Mouse (Mus musculus): ENCODE data around the gene Klrk1. TPM values are rescaled to one million over a fixed set of nuclear protein-coding genes. Genes with fewer than 3 reads are reported as not detected.

Klrk1 gene
- polyA plus RNA-seq, 1 experiment from 2014 or later: 0.22 TPM

Other genes starting within 250 kb of the Klrk1 start
- gene Clec12b, start 238.0 kb downstream of the Klrk1 start, polyA plus RNA-seq (2016; fragmentation: Nextera tagmentation; extraction: Ambion mirVana): not detected in 2 replicates
- 12.0 and 20.7 TPM in 2 replicates for gene Clec1b, start 226.6 kb downstream of the Klrk1 start, polyA plus RNA-seq (2016; fragmentation: Nextera tagmentation; extraction: Ambion mirVana)
- 0.11 and 0.21 TPM in 2 replicates for gene Clec9a, start 215.0 kb downstream of the Klrk1 start, polyA plus RNA-seq (2016; fragmentation: Nextera tagmentation; extraction: Ambion mirVana)
- gene Clec1a, start 171.9 kb downstream of the Klrk1 start, polyA plus RNA-seq (2016; fragmentation: Nextera tagmentation; extraction: Ambion mirVana): 0.42 and 0.68 TPM in 2 replicates
- 0.10 TPM in 1 of 2 replicates, not detected in the other for gene Olr1, start 116.7 kb downstream of the Klrk1 start, polyA plus RNA-seq (2016; fragmentation: Nextera tagmentation; extraction: Ambion mirVana)
- gene Tmem52b, start 111.3 kb downstream of the Klrk1 start, polyA plus RNA-seq (2016; fragmentation: Nextera tagmentation; extraction: Ambion mirVana): not detected in 2 replicates
- gene Gabarapl1, start 90.7 kb downstream of the Klrk1 start, polyA plus RNA-seq (2016; fragmentation: Nextera tagmentation; extraction: Ambion mirVana): 47.1 and 59.3 TPM in 2 replicates
- not detected in 2 replicates for gene Klre1, start 46.0 kb downstream of the Klrk1 start, polyA plus RNA-seq (2016; fragmentation: Nextera tagmentation; extraction: Ambion mirVana)
- gene Klrd1, start 32.1 kb downstream of the Klrk1 start, polyA plus RNA-seq (2016; fragmentation: Nextera tagmentation; extraction: Ambion mirVana): 0.14 TPM in 1 of 2 replicates, not detected in the other
- gene Klrc3, start 19.5 kb upstream of the Klrk1 start, polyA plus RNA-seq (2016; fragmentation: Nextera tagmentation; extraction: Ambion mirVana): not detected in 2 replicates
- not detected in 2 replicates for gene Klrc2, start 36.8 kb upstream of the Klrk1 start, polyA plus RNA-seq (2016; fragmentation: Nextera tagmentation; extraction: Ambion mirVana)
- gene Klrc1, start 55.1 kb upstream of the Klrk1 start, polyA plus RNA-seq (2016; fragmentation: Nextera tagmentation; extraction: Ambion mirVana): not detected in 2 replicates
- gene Klri1, start 93.3 kb upstream of the Klrk1 start, polyA plus RNA-seq (2016; fragmentation: Nextera tagmentation; extraction: Ambion mirVana): not detected in 2 replicates
- gene Klri2, start 116.6 kb upstream of the Klrk1 start, polyA plus RNA-seq (2016; fragmentation: Nextera tagmentation; extraction: Ambion mirVana): not detected in 2 replicates
- not detected in 2 replicates for gene Gm156, start 160.4 kb upstream of the Klrk1 start, polyA plus RNA-seq (2016; fragmentation: Nextera tagmentation; extraction: Ambion mirVana)
- not detected in 2 replicates for gene Gm17631, start 238.8 kb upstream of the Klrk1 start, polyA plus RNA-seq (2016; fragmentation: Nextera tagmentation; extraction: Ambion mirVana)